Mouse (Mus musculus): ENCODE results near the gene Vash1.

DNA sequence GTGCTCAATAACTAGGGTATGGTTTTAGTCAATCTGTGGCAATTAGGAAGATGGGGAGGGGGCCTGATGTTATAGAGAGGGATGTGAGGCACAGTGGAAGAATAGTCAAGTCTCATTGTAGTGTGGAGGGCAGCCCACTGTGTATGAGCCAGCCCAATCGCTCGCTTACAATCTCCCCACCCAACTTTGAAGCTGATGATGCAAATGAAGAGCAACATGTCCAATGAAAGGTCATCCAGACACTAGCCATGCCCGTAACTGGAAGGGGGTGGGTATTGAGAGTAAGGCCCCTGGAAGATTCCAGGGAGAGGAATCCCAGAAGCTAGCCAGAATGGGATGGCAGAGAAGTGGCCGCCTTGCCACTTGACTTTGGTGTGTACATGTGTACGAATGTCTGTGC is 33.0 kb upstream of the Vash1 start:
- TF ChIP-seq POLR2A (IDR thresholded peaks at IDR 0.05; ENCODE audit: borderline replicate concordance, extremely low read depth, insufficient read depth, insufficient read length, poor library complexity, severe bottlenecking): no peak
- no peak for TF ChIP-seq CTCF (IDR thresholded peaks at IDR 0.05; ENCODE audit: borderline replicate concordance, extremely low read depth, insufficient read depth, insufficient read length)
